Comparison of ENCODE assay signal across 19 mouse cellular contexts in the genomic region with DNA sequence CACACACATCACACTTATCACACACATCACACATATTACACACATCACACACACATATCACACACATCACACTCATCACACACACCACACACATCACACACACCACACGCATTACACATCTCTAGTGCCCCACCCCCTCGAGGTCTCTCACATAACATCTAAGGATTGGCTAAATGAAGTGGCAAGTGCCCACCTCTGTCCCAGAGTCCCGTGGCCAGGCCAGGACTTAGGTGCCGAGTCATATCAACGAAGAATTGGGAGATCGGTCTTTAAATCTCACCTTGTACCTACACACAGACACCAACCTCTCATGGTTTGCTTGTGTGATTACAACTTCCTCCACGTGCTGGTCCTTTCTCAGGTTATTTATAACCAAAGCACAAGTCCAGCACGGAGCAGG.
"Had no signal": no experiment of that assay in that cellular context is flagged by ENCODE, and none has a peak within 500 bp of the region (broad histone marks: within the 10 kb centered on the region; RNA-seq: fewer than 3 reads in every experiment).

No protein-coding gene starts in this region.

- H3K9me3 ChIP-seq: midbrain, embryonic 10.5 days; midbrain, embryonic 12.5 days; neural tube, embryonic 13.5 days; neural tube, embryonic 15.5 days had no signal

- DNase-seq: lung, adult 18-20 months; lung, embryonic 14.5 days; lung, postnatal 10 days; lung, postnatal 4 days; midbrain, embryonic 14.5 days; retina, postnatal 1 day; right cerebral cortex, adult 18-20 months; right cerebral cortex, postnatal 25 days; right cerebral cortex, postnatal 4 days; spleen, adult 18-20 months; thymus, adult 18-20 months; thymus, postnatal 14 days; thymus, postnatal 36 days had no signal

- H3K9ac ChIP-seq: lung, embryonic 14.5 days; midbrain, embryonic 12.5 days; neural tube, embryonic 13.5 days; neural tube, embryonic 15.5 days had no signal

- ATAC-seq: midbrain, embryonic 16.5 days had no signal

- H3K4me2 ChIP-seq: lung, embryonic 14.5 days; midbrain, embryonic 12.5 days; neural tube, embryonic 13.5 days; neural tube, embryonic 15.5 days had no signal

- H3K36me3 ChIP-seq: midbrain, embryonic 10.5 days; midbrain, embryonic 12.5 days; neural tube, embryonic 13.5 days; neural tube, embryonic 15.5 days had no signal

- H3K27ac ChIP-seq: midbrain, embryonic 10.5 days; midbrain, embryonic 12.5 days; neural tube, embryonic 13.5 days; neural tube, embryonic 15.5 days had no signal

- H3K4me1 ChIP-seq: neural tube, embryonic 13.5 days; neural tube, embryonic 15.5 days had no signal

- H3K4me3 ChIP-seq: midbrain, embryonic 10.5 days; midbrain, embryonic 12.5 days; myocyte; neural tube, embryonic 13.5 days; neural tube, embryonic 15.5 days had no signal
